Mouse (Mus musculus): ENCODE results near the gene Tmem135.

DNA sequence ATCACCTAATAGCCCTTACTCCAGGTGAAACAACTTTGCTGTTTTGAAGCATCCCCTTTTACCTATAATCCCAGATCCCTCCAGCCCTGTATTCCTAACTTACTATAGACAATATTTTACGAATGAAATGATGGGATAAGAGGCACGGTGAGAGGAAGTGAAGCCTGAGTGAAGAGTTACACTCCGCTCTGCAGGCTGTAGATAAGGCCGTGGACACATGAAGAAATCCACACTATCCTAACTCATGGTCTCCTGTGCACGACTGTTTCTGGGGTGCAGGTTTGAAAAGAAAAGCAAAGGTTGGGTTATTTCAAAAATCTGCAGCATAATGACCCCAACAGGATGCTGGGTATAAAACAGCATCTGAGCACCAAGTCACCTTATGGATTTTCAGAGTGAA is 77.8 kb downstream of the Tmem135 start:
- TF ChIP-seq CTCF (IDR thresholded peaks at IDR 0.05; ENCODE audit: borderline replicate concordance, insufficient read depth, low read length), result no peak
- TF ChIP-seq POLR2A (IDR thresholded peaks at IDR 0.05; ENCODE audit: low read depth, low read length), result no peak

Measured in embryonic fibroblast, embryonic 13.5 days (primary cell).